Mouse (Mus musculus): ENCODE results near the gene Dynlt1c.
"Not testable (repeated sequence)": the region's sequence is repeated elsewhere in the genome, so short reads cannot be mapped to it uniquely, and the experiment has no call there.

DNA sequence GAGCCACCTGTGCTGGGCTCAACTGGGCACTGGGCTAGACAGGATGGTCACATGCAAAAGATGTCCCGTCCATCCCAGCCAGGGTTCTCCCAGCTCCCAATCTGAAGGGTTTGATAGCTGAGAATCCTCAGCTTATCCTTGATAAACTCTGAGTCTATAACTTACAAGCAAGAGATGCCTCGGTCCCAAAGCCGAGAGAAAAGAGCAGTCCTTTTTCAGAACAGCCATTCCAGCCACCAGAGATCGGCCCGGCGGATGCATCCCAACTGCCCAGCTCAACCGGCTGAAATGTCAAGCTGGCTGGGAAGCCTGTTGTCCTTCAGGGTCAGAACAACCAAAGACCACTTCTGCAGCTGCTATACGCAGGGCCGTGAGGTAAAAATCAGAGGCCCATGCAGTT is 42.7 kb downstream of the Dynlt1c start:
- not testable (repeated sequence) for TF ChIP-seq CTCF, EP300 (IDR thresholded peaks at IDR 0.05; ENCODE audit: low read depth)
